Mouse (Mus musculus): Measurements from ENCODE around the gene Wdr83.

DNA sequence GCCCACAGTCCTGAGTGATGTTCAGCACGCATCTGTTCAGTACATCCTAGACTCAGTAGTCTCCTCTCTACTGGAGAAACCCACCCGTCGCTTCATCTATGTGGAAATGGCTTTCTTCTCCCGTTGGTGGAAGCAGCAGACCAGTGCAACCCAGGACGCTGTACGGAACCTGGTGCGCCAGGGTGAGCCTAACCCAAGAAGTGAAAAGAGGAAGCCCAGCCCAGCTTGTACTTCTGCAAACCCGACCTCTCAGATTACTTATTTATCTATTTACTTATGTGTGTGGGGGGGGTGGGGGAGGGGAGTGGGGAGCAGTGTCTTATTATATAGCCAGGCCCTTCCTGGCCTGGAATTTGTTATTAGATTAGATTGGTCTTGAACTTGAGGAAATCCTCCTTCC, 3.5 kb upstream of the Wdr83 start:
- TF ChIP-seq CTCF (IDR thresholded peaks at IDR 0.05; ENCODE audit: insufficient read depth, low read depth, low read length) (no peak), POLR2A (IDR thresholded peaks at IDR 0.05; ENCODE audit: insufficient read depth, low read depth, low read length) (no peak)

All from olfactory bulb, adult 2 months (tissue).